Mouse (Mus musculus) ES-E14 (cell line): ENCODE data around the gene Mitf. TPM values are rescaled to one million over a fixed set of nuclear protein-coding genes. Genes with fewer than 3 reads are reported as not detected.

ENCODE experiments used
- DNase-seq: peaks from one replicate; pipeline ENCODE4 v3.0.0-alpha.2; 2013; ENCODE audit warnings: low read depth, low spot score
- H3K27ac ChIP-seq: 2 replicates; pipeline ENCODE4 v1.5.1; 2012; ENCODE audit warnings: low read depth, mild to moderate bottlenecking, low read length, moderate library complexity, mixed read lengths; ENCODE audit not compliant: poor library complexity, insufficient read depth, severe bottlenecking
- H3K36me3 ChIP-seq: 2 replicates; pipeline ENCODE4 v1.6.1; 2012; ENCODE audit warnings: mild to moderate bottlenecking, low read length, moderate library complexity, mixed read lengths; ENCODE audit not compliant: control insufficient read depth, poor library complexity, insufficient read depth, severe bottlenecking
- H3K4me1 ChIP-seq, 2 experiments: fragments of 150-350 bp in 1 of 2; sonication (generic) in 1 of 2; 2 replicates each; pipeline ENCODE4 v1.6.1; 2012; ENCODE audit warnings: low read length in 2 of 2, mild to moderate bottlenecking in 1 of 2, mixed read lengths in 1 of 2; ENCODE audit not compliant: control insufficient read depth in 2 of 2, insufficient read depth in 2 of 2, poor library complexity in 1 of 2
- H3K4me3 ChIP-seq, 2 experiments: fragments of 150-350 bp in 1 of 2; sonication (generic) in 1 of 2; 2 replicates each; pipeline ENCODE4 v1.5.1; 2012; ENCODE audit warnings: low read length in 2 of 2, low read depth in 1 of 2, mild to moderate bottlenecking in 1 of 2, mixed read lengths in 1 of 2; ENCODE audit not compliant: insufficient read depth in 1 of 2, poor library complexity in 1 of 2, severe bottlenecking in 1 of 2
- H3K9ac ChIP-seq: 2 replicates; pipeline ENCODE4 v1.6.1; 2012; ENCODE audit warnings: low read depth, mild to moderate bottlenecking, low read length, mixed read lengths; ENCODE audit not compliant: poor library complexity, insufficient read depth, severe bottlenecking
- H3K9me3 ChIP-seq: fragments of 150-350 bp; sonication (generic); 2 replicates; pipeline ENCODE4 v1.6.1; 2012; ENCODE audit warnings: low read depth, mild to moderate bottlenecking, low read length; ENCODE audit not compliant: control insufficient read depth, insufficient read depth
- CHD2 ChIP-seq: IDR thresholded peaks from 2 replicates; pipeline ENCODE4 v1.6.1; 2014; ENCODE audit warnings: mild to moderate bottlenecking, low read depth, low read length, inconsistent platforms
- HCFC1 ChIP-seq: IDR thresholded peaks from 2 replicates; pipeline ENCODE4 v1.6.1; 2012; ENCODE audit warnings: low read length, inconsistent platforms, borderline replicate concordance; ENCODE audit not compliant: insufficient read depth
- MAFK ChIP-seq: IDR thresholded peaks from 2 replicates; pipeline ENCODE4 v1.6.1; 2014; ENCODE audit warnings: mild to moderate bottlenecking, low read depth, low read length, inconsistent platforms; ENCODE audit not compliant: insufficient read depth
- ZC3H11A ChIP-seq: IDR thresholded peaks from 2 replicates; pipeline ENCODE4 v1.6.1; 2012; ENCODE audit warnings: low read depth, mild to moderate bottlenecking, inconsistent platforms, low read length, borderline replicate concordance
- ZNF384 ChIP-seq: IDR thresholded peaks from 2 replicates; pipeline ENCODE4 v1.6.1; 2012; ENCODE audit warnings: low read depth, low read length, inconsistent platforms
- in situ Hi-C, 2 experiments: fragments of 600-800 bp; cut with MboI; formaldehyde crosslinking; loops; one replicate each; pipeline ENCODE4 v1.15.1; 2025; ENCODE audit warnings: low sequenced_read_pairs in 2 of 2, inconsistent platforms in 1 of 2; ENCODE audit not compliant: unreplicated experiment in 2 of 2
- total RNA-seq: library from RNA; depleted of rRNA; stranded (reverse); fragments of 300-350 nt; gene quantifications from 2 replicates; pipeline ENCODE4 v1.2.3, GENCODE M21; 2012

The Mitf gene
- total RNA-seq, 1 experiment: 9.3 TPM

DNA sequence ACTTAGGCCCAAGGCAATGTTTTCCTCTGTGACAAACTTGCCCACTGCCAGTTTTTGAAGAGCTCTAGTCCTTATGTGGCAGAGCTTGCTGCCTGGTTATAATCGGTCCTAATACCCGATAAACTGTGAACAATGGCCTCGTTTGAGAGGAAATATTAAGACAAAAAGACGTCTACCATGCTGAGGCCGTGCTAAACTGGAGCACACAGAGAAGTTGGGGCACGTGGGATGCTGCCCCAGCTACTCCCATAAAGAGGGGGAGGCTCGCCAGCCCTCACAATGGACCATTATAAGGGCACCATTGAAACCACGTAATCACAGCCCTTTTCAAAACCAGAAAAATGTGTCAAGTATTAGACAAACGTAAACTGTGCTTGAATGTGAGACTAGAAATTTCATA lies 174.8 kb downstream of the Mitf start:
- Histone ChIP-seq H3K4me1 (no peaks in the 10 kb centered on the region), H3K9me3 (no peaks in the 10 kb centered on the region), H3K27ac (no peak overlapping the region), H3K36me3 (no peaks in the 10 kb centered on the region), H3K4me3 (no peak overlapping the region), H3K9ac (no peak overlapping the region)
- in situ Hi-C loops: no loop called here
- TF ChIP-seq HCFC1 (no peak), ZNF384 (no peak), MAFK (no peak), ZC3H11A (no peak), CHD2 (no peak)
- no peak for DNase-seq

DNA sequence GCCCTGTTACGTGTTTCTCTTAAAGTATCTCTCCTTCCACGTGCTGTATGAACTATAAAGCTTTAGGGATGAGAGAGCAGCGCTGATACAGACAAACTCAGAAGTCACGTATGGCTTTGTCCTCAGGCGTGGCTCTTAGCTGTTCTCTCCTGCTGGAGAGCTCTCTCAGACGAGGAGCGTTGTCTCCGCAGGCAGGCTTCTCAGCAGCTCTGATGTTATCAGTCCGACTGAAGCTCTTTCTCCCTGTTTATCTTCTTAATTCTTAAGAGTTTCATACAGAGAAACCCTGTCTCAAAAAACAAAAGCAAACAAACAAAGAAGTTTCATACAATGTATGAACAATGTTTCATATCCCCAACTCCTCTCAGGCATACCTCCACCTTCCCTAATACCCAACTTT lies 178.8 kb downstream of the Mitf start:
- H3K4me3 ChIP-seq: no peak overlapping the region
- H3K27ac ChIP-seq: no peak overlapping the region
- DNase-seq: no peak
- H3K9me3 ChIP-seq: no peaks in the 10 kb centered on the region
- no peaks in the 10 kb centered on the region for H3K36me3 ChIP-seq
- no peaks in the 10 kb centered on the region for H3K4me1 ChIP-seq
- H3K9ac ChIP-seq: no peak overlapping the region
- in situ Hi-C loops: no loop called here
- TF ChIP-seq ZNF384 (no peak), ZC3H11A (no peak), MAFK (no peak), HCFC1 (no peak), CHD2 (no peak)

DNA sequence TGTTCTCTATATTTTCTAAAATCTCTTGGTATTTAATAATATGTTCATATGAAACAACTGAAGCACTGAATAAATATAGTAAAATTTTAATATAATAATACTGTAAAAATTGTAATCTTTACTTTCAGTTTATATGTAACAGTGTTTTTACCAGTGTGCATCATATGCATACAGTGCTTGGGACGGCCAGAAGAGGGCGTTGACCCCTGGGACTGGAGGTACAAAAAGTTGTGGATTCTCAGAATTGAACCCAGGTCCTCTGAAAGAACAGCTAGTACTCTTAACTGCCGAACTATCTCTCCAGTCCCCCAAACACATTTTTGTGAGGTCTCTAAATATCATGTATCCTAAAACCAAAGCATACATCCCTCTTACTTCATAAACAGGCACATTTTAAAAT lies 179.6 kb downstream of the Mitf start:
- no peak for DNase-seq
- in situ Hi-C loops: no loop called here

DNA sequence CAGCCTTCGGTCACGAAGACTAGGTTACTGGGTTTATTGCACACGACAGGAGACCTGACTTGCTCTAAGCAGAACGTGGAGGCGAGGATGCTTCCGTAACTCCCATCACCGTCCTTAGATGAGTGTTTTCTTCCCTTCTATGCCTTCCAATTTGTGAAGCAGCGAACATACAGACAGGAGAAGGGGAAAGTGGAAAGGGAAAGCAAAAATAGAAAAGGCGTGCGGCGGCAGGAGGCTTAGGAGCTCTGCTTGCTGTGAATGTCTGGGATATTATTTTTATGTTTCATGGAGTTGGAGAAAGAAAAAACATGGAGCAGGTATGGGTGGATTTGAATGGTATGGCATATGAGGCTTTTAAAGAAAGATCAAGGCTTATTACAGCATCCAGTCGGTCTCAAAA lies 186.7 kb downstream of the Mitf start:
- in situ Hi-C loops: no loop called here
- TF ChIP-seq CHD2 (no peak), ZC3H11A (no peak), MAFK (no peak), HCFC1 (no peak), ZNF384 (no peak)
- DNase-seq: no peak
- Histone ChIP-seq H3K9ac (no peak overlapping the region), H3K36me3 (no peaks in the 10 kb centered on the region), H3K9me3 (no peaks in the 10 kb centered on the region), H3K4me1 (peaks cover 0 to 6% of the 10 kb centered on the region in 2 experiments; a peak in 2 of 4 replicates), H3K27ac (no peak overlapping the region), H3K4me3 (no peak overlapping the region)

More for the DNA sequence above, 179.6 kb downstream of the Mitf start:
- no peak overlapping the region for H3K9ac ChIP-seq
- no peaks in the 10 kb centered on the region for H3K9me3 ChIP-seq
- TF ChIP-seq CHD2: no peak
- no peak for TF ChIP-seq HCFC1
- no peak for TF ChIP-seq MAFK
- TF ChIP-seq ZC3H11A: no peak
- TF ChIP-seq ZNF384: no peak
- H3K4me3 ChIP-seq: no peak overlapping the region
- no peaks in the 10 kb centered on the region for H3K4me1 ChIP-seq
- H3K27ac ChIP-seq: no peak overlapping the region
- H3K36me3 ChIP-seq: no peaks in the 10 kb centered on the region

DNA sequence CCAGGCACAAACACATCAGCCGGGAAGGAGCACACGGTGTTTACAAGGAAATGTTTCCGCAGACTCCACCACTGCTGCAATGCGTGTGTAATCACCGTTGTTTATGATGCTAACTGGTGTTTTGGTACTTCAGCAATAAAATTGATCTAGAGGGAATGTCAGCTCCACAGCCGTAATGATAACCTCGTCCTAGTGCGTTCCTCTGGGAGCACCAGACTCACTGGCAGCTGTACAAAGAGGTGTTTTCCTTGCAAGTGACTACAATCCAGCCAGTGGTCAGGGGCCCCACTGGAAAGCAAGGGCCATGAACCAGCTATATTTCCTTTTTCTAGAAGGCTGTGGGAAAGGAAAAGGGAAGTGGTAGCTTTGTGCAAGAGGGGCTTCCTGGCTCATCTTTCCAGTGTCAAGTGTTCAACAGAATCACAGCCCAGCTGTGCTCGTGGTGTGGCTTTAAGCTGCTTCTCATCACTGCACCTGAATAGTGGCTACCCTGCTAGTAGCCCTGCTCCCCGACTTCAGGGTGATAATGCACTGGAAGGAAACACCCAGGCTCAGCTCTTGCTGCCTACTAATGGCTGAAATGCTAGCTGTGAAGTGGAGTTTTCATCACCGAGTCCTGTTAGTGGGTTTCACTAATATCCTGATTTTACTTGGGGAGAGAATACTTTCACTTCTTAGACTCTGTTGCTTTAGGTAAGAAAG lies 188.9 kb downstream of the Mitf start:
- Histone ChIP-seq H3K4me1 (peaks cover 0 to 6% of the 10 kb centered on the region in 2 experiments; a peak in 2 of 4 replicates), H3K4me3 (no peak overlapping the region), H3K9ac (no peak overlapping the region), H3K27ac (no peak overlapping the region), H3K36me3 (no peaks in the 10 kb centered on the region), H3K9me3 (no peaks in the 10 kb centered on the region)
- TF ChIP-seq MAFK (no peak), CHD2 (no peak), HCFC1 (no peak), ZC3H11A (no peak), ZNF384 (no peak)
- in situ Hi-C loops: loop anchor here in 1 of 2 experiments (5.0 kb wide), 1 partner anchor 238 kb away; no protein-coding TSS in a partner anchor
- no peak for DNase-seq
